Mouse (Mus musculus): ENCODE measurements around the gene Ndufa11.

DNA sequence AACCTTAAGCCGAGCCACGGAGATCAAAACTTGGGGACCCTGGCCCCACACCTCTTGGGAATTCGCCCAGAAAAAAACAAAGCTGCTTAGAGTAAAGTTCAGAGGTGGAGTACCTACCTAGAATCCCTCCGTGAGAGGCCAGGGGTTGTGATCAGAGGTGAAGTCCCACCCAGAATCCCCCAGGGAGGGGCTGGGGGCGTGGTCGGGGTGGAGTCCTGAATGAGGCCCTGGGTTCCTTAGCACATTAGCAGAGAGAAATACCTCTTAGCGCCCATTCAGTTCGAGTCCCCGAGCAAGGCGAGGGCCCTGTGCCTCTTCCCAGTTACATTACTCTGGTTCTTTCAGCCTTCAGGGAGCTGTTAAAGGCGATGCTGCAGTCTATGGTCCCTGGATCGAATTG is 10.1 kb downstream of the Ndufa11 start:
- no peak for TF ChIP-seq POLR2A (IDR thresholded peaks at IDR 0.05; ENCODE audit: control insufficient read depth, low read depth, low read length)
- TF ChIP-seq CTCF (IDR thresholded peaks at IDR 0.05; ENCODE audit: control insufficient read depth, insufficient read depth, insufficient replicate concordance, low read depth, low read length): no peak

Data from testis, adult 2 months (tissue).